Mouse (Mus musculus): Measurements from ENCODE around the gene Clcn2. TPM values are rescaled to one million over a fixed set of nuclear protein-coding genes. Genes with fewer than 3 reads are reported as not detected.
"Not testable (repeated sequence)": the region's sequence is repeated elsewhere in the genome, so short reads cannot be mapped to it uniquely, and the experiment has no call there.

Clcn2 gene
- polyA plus RNA-seq, 1 experiment from 2014 or later = 24.9 TPM

- not testable (repeated sequence) for ATAC-seq; H3K9me3 ChIP-seq (ENCODE audit: control insufficient read depth, low read length); H3K4me2 ChIP-seq (ENCODE audit: low read length); H3K27me3 ChIP-seq (replicated peaks; ENCODE audit: control insufficient read depth, insufficient read depth, low read length); H3K4me1 ChIP-seq (ENCODE audit: control insufficient read depth, insufficient read depth, low read depth, low read length); H3K36me3 ChIP-seq (ENCODE audit: control insufficient read depth, insufficient read depth, low read length); H3K4me3 ChIP-seq (ENCODE audit: low read length); H3K9ac ChIP-seq (ENCODE audit: low read depth, low read length); H3K27ac ChIP-seq (ENCODE audit: low read depth, low read length)
- 91% methylated on average over 3 of the region's 6 CpGs for WGBS
Observed at GRCm38 (mm10) chr16:20668013-20668412, 49.5 kb downstream of the Clcn2 start, which contains the start of gene Eif4g1. Gene Eif4g1, plus strand, starts transcription at chr16:20668313.

GRCm38 (mm10) chr16:20657661-20658060, 59.9 kb downstream of the Clcn2 start:
- H3K4me3 ChIP-seq (ENCODE audit: low read length) = no peak overlapping the region
- ATAC-seq = no peak
- 93% methylated on average over 4 of the region's 4 CpGs for WGBS
- no peaks in the 10 kb centered on the region for H3K9me3 ChIP-seq (ENCODE audit: control insufficient read depth, low read length)
- peaks cover 59% of the 10 kb centered on the region for H3K36me3 ChIP-seq (ENCODE audit: control insufficient read depth, insufficient read depth, low read length)
- no peak overlapping the region for H3K9ac ChIP-seq (ENCODE audit: low read depth, low read length)
- H3K4me1 ChIP-seq (ENCODE audit: control insufficient read depth, insufficient read depth, low read depth, low read length) = peaks cover 8% of the 10 kb centered on the region
- H3K27me3 ChIP-seq (replicated peaks; ENCODE audit: control insufficient read depth, insufficient read depth, low read length) = no peaks in the 10 kb centered on the region
- H3K4me2 ChIP-seq (ENCODE audit: low read length) = no peak overlapping the region
- no peak overlapping the region for H3K27ac ChIP-seq (ENCODE audit: low read depth, low read length)

- no peak for ATAC-seq
- Histone ChIP-seq H3K36me3 (ENCODE audit: control insufficient read depth, insufficient read depth, low read length) (peaks cover 26% of the 10 kb centered on the region), H3K4me2 (ENCODE audit: low read length) (peak overlapping the region; percentile 66; the same call in 1 of the 2 replicates), H3K27me3 (replicated peaks; ENCODE audit: control insufficient read depth, insufficient read depth, low read length) (no peaks in the 10 kb centered on the region), H3K9me3 (ENCODE audit: control insufficient read depth, low read length) (no peaks in the 10 kb centered on the region), H3K4me1 (ENCODE audit: control insufficient read depth, insufficient read depth, low read depth, low read length) (peaks cover 16% of the 10 kb centered on the region), H3K27ac (ENCODE audit: low read depth, low read length) (no peak overlapping the region), H3K9ac (ENCODE audit: low read depth, low read length) (no peak overlapping the region), H3K4me3 (ENCODE audit: low read length) (no peak overlapping the region)
- WGBS = 48% methylated on average over 2 of the region's 2 CpGs
Observed at GRCm38 (mm10) chr16:20653315-20653714, 64.2 kb downstream of the Clcn2 start.

Other genes starting within 250 kb of the Clcn2 start
- 97.3 and 104 TPM in 2 replicates for gene Eif2b5, start 218.9 kb downstream of the Clcn2 start, polyA plus RNA-seq (2015; fragmentation: Nextera tagmentation; extraction: Ambion mirVana)
- gene Dvl3, start 200.8 kb downstream of the Clcn2 start, polyA plus RNA-seq (2015; fragmentation: Nextera tagmentation; extraction: Ambion mirVana) = 28.5 and 40.4 TPM in 2 replicates
- gene Ap2m1, start 182.3 kb downstream of the Clcn2 start, polyA plus RNA-seq (2015; fragmentation: Nextera tagmentation; extraction: Ambion mirVana) = 1,253 and 1,320 TPM in 2 replicates
- 81.0 and 90.7 TPM in 2 replicates for gene Abcf3, start 169.2 kb downstream of the Clcn2 start, polyA plus RNA-seq (2015; fragmentation: Nextera tagmentation; extraction: Ambion mirVana)
- 31.9 and 36.8 TPM in 2 replicates for gene Vwa5b2, start 128.3 kb downstream of the Clcn2 start, polyA plus RNA-seq (2015; fragmentation: Nextera tagmentation; extraction: Ambion mirVana)
- 8.5 and 10.9 TPM in 2 replicates for gene Eef1akmt4, start 106.2 kb downstream of the Clcn2 start, polyA plus RNA-seq (2015; fragmentation: Nextera tagmentation; extraction: Ambion mirVana)
- gene Gm49333, start 106.1 kb downstream of the Clcn2 start, polyA plus RNA-seq (2015; fragmentation: Nextera tagmentation; extraction: Ambion mirVana) = not detected in 2 replicates
- 43.9 and 44.7 TPM in 2 replicates for gene Alg3, start 106.0 kb downstream of the Clcn2 start, polyA plus RNA-seq (2015; fragmentation: Nextera tagmentation; extraction: Ambion mirVana)
- 43.1 and 44.2 TPM in 2 replicates for gene Camk2n2, start 96.5 kb downstream of the Clcn2 start, polyA plus RNA-seq (2015; fragmentation: Nextera tagmentation; extraction: Ambion mirVana)
- gene Ece2, start 87.9 kb downstream of the Clcn2 start, polyA plus RNA-seq (2015; fragmentation: Nextera tagmentation; extraction: Ambion mirVana) = 17.4 and 18.6 TPM in 2 replicates
- 372 and 378 TPM in 2 replicates for gene Psmd2, start 66.1 kb downstream of the Clcn2 start, polyA plus RNA-seq (2015; fragmentation: Nextera tagmentation; extraction: Ambion mirVana)
- gene Eif4g1, start 49.4 kb downstream of the Clcn2 start, polyA plus RNA-seq (2015; fragmentation: Nextera tagmentation; extraction: Ambion mirVana) = 133 and 143 TPM in 2 replicates
- 49.6 and 56.7 TPM in 2 replicates for gene Fam131a, start 24.5 kb downstream of the Clcn2 start, polyA plus RNA-seq (2015; fragmentation: Nextera tagmentation; extraction: Ambion mirVana)
- 87.7 and 94.6 TPM in 2 replicates for gene Polr2h, start 81 bp downstream of the Clcn2 start, polyA plus RNA-seq (2015; fragmentation: Nextera tagmentation; extraction: Ambion mirVana)
- gene Chrd, start 15.4 kb upstream of the Clcn2 start, polyA plus RNA-seq (2015; fragmentation: Nextera tagmentation; extraction: Ambion mirVana) = 7.3 and 7.5 TPM in 2 replicates
- gene Thpo, start 16.8 kb upstream of the Clcn2 start, polyA plus RNA-seq (2015; fragmentation: Nextera tagmentation; extraction: Ambion mirVana) = 0.93 and 1.4 TPM in 2 replicates

All from hindbrain, embryonic 16.5 days (tissue).